Mouse (Mus musculus) R1 (cell line): ENCODE measurements around the gene Tecta.

Experiments used
- DNase-seq: peaks from one replicate; pipeline ENCODE4 v3.0.0-alpha.2; 2018; ENCODE audit warnings: low read depth, low spot score

Tecta gene

DNA sequence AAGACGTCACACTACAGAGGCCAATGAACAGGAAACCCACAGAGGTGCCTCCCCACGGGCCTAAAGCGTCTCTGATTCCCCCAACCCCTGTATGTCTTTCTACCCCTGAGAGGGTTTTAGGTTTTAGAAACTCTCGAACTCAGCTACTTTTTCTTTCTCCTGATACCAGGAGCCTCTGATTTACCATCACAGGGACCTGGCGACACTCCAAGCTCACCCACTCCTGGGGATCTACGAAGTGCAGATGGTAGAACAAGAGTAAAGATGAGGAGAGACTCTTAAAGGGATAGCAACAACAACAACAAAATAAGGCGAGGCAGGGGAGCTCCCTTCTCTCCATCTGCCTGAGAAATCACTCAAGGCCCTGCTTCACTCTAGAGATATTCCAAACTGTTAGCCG lies 12.7 kb downstream of the Tecta start:
- no peak for DNase-seq

DNA sequence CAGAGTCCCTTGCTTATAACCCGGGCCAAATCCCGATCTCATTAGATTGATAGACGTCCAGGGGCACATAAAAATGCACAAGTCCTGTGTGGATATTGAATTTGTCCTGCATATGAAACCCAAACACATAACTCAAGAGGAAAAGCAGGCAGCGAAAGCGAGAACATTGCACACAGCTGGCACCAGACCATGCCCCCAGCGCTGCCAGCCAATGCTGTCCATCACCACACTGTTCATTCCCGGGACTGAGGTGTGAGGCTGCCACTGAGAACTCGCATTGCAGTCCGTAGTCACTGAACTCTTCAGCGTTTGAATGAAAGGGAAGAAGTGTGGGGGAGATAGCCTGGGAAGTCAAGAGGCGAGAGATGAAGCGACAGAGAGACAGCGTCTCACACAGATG lies 14.1 kb downstream of the Tecta start:
- no peak for DNase-seq

DNA sequence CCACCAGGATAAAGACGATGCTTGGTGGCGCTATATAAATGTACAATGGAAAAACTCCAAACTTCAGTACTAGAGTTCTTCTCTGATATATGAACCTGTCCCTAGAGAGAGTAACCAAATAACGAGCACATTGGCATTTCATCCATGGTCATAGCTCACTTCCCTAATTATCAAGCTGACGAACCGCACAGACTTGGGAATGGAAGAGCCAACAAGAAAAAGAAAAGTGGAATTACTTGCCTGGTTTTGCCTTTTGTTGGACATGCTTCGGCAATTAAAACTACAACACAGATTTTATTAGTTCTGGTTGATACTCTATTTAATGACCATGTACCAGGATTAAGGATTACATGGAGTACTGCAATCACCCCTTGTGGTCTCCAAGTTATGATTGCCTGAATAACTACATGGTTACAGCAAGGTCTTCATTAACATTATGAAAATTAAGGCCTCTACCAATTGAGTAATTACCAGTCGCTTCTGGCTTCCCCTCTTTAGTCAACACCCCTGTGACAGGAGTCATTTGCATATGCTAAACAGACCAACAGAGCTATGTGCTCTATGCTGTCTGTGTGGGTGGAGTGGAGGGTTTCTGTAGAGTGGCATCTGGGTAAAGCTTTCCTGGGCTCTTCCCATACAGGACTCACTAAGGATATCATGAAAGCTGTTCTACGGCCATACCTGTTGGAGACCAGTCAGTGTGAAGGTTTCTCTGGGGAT lies 16.9 kb downstream of the Tecta start:
- DNase-seq = no peak

DNA sequence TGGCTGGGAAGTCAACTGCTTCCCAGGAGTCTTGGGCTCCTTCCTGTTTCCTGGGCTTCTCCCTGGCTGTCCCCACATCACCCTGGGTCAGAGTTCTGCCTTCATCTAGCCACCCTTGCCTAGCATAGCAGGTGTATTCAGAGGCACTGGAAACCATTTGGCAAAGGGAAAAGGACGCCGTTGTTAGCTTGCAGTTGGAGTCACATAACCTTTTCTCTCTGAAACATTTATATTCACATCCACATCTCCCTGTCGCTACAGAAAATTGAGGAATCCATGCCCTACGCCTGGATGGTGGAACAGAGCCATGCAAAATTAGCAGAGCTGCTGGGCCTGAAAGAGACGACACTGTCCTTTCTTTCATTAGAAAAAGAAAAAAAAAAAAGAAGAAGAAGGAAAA lies 17.7 kb downstream of the Tecta start:
- DNase-seq = no peak

DNA sequence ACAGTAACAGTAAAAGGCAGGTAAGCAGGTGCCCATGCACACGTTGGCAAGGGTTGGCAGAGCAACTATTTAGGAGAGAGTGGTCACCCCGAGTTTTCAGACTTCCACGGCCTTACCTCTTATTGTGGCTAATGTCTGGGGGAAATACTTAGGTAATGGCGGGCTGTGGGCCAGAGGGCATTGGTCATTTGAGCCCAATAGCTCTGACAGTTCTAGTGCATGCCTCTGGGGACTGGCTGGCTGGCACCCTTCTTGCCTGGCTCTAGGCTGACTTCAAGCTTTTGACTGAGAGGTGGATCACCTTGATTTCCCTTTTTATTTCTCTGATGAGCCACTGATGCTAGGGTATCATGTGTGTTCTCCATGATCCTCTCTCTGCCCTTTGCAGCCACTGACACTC lies 21.7 kb downstream of the Tecta start:
- no peak for DNase-seq

DNA sequence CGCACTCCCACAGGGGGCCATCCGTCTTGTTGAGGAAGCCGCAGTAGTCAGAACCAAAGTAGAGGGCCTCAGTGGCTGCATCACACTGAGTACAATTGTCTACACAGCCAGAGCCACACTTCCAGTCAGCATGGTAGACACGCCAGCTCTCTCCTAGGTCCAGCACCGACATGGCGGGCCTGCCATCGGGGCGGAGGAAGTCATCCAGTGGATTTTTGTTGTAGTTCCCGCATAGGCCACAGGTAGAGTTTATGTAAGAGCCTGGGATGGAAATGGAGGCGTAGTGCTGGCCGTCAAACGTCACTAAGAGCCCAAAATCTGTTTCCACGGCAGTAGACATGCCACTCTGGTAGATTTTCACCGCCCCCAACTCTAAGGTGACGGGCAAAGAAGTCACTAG lies 22.1 kb downstream of the Tecta start:
- peak; percentile 77 for DNase-seq

DNA sequence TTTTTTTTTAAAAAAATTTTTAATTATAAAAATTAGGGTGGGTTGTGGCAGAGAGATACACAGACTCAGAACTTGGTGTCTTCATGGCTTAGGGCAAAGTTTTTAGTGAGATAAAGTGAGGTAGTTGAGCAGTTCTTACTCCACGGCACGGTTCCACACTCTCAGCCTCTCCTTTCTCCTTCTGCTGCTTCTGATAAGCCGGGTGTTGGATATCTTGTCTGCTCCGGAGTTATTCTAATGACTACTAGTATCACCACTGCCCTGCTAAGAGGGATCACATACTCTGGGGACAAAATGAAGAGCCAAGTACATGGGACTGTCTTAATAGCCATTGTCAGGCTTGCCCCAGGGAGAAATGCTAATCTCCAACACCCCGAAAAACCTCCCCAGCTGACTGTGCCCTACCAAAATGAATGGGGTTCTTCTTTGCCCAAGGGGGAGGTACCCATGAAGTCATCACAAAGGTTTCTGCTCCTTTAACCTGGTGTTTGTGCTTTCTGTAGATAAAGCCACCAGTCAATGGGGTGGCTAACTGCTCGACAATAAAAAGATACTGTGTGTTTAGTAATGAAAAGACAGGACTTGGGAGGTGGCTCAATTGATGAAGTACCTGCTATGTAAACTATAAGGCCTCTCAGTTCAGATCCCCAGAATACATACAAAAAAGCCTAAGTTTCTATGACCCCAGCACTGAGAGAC lies 27.9 kb downstream of the Tecta start:
- DNase-seq = no peak

DNA sequence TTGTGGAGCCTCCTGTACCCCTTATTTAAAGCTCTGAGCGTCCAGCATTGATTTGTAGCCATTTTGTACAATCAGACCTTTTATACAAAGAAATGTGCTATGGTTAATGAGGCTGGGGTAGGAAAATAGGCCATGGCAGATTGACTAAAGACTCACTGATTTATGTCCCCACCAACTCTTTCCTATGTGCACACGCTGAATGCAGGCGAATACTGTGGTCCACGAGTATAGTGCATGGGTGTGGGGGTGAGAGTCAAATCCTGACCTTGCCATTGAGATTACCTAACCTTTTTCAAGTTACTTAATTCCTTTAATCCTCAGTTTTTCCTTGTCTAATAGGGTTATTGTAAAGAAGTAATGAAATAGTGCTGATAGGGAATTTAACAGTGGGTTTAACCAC lies 42.1 kb downstream of the Tecta start:
- DNase-seq = no peak

DNA sequence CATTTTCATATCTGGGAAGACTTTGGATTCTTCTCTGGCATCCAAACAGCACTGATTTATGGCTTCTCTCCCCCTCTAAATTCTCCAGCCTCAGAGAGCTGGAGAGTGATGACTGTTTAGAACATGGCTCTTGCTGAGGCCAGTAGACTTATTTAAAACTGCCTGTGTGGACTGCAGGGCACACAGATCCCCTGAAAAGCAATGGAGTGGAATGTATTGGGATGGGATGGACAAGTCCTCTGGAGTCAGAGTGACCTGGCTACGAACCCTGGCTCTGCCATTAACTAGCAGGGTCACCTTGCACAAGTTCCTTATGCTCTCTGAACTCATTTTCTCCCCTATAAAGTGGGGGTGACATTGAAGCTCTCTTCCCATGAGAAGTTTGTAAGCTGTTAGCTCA lies 44.9 kb downstream of the Tecta start:
- no peak for DNase-seq

DNA sequence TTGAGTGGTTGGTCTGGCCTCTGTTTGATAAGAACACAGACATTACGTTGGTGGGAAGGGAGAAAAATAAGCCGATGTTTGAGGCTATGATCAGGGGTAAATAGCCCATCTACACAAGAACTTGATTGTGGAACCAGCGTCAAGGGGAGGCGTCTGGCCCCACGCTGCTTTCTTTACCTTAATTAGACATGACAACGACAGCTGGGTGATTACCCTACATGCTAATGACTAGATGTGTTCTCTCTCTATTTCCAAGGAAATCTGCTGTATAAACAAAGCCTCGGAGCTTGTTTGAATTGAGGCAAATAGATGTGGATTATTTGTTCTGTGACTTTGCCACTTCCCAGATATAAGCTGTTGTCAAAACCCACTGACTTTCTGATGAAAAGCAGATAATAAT lies 49.9 kb downstream of the Tecta start:
- DNase-seq = no peak

DNA sequence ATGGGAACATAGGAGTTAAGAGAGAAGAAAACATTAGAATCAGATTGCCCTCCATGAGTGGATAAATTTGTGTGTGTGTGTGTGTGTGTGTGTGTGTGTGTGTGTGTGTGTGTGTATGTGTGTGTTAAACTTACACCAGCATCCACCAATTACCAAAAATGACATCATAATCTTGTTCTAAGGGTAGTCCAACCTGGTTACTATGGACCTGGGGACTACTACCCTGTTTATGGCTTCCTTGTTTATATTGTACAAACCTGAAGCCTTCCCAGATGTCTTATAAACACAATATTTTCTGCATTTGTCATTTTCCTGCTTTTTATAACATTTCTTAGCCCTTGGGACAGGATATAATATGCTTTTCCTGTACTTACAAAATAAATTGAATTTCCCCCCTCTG lies 53.4 kb downstream of the Tecta start:
- DNase-seq = no peak

DNA sequence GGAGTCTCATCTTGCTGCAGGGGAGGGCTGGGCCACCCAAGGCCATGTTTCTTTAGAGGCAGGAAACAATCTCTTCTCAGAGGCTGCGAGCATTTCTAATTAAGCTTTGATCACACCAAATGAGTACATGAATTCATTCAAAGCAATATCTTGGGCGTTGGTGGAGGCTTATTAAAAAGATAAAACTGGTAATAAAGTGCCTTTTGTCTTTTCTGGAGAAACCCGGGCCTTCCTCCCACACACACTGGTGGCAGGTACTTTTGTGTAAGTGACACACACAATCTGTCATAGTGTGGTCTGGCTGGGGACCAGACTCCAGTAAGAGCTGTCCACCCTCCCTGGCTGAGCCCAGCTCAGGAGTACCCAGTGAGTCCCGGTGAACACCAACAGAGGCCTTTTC lies 60.6 kb downstream of the Tecta start:
- no peak for DNase-seq

DNA sequence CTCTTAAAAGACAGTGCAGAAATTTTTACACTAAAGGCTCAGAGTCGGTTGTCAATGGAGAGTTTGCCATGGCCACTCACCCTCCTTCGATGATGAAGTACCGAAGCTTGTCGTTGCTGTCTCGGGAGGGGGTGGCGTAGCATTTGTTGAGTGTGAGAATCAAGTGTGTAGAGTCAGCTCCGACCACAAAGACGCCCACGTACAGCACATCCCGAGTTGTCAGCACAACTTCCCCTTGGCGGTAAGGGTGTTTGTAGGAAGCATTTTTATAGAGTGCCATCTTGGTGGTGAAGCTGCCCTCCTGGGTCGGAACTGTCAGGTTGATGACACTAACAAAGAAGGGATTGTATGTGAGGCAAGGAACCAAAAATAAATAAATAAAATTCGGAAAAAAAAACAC lies 62.7 kb downstream of the Tecta start:
- DNase-seq = no peak

DNA sequence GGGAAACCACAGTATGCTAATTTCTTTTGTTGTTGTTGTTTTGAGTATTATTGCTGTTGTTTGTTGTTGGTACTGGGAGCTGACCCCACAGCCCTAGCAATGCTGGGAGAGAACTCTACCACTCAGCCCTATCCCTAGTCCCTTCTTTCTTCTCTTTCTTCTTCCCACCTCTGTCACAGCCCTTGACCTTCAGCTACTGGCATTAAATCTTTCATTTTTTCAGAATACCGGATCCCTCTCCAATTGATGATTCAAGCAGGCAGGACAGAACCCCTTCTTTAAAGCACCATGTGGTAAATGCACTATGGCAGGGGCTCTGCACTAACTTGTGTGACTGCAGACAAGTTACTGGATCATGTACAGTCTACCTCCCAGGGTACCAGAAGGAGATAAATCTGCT lies 63.2 kb downstream of the Tecta start:
- DNase-seq = no peak

DNA sequence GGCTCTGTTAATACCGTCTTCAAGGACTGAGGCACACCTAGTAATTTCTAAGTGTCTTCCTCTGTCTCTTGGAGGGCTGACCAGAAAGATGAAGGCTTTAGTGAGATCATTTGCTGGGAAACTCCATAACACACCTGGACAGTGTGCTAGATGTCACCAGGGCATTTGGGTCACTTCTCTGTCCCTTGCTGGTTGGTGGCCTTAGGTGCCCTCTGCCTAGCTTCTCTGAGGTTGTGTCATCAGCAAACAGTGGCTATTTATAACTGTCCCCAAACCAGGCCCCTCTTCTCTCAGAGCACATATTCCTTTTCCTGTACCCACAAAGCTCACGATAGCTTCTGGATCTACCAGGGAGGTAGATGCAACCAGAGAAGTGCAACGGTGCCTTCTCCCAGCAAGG lies 64.8 kb downstream of the Tecta start:
- no peak for DNase-seq

DNA sequence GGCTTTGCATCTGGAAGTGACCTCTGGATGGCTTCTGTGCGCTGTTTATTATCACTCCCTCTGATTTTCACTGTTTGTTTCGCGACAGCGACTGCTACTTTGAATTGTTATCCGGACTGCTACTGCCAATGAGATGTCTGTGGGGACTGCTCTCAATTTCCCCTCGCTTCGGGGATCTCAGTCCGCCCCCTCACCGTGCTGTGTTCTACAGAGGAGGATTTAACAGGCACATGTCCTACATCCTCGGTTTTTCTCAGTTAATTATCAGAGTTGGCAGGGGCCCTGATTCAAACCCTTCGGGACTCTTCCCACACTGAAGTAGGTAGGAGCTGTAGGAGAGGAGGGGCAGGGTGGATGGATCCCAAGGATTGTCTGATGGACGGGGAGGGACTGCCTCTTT lies 67.0 kb downstream of the Tecta start:
- DNase-seq = no peak

DNA sequence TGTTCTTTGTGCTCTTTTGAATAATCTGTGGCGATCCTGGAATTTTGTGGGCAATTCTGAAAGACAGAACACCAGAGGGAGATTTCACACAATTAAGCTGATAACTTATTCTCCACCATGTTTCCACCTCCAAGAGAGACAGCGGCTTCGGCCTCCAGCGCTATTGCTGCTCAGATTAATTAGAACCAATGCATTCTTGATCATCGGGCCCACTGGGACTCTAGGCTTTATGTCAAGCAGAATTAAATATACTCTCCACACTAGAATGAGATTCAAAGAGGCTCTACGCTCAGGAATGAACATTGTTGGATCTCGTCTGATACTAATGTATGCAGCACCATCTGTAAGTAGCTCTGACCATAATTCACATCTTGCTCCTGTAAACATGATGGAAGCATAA lies 68.4 kb downstream of the Tecta start:
- no peak for DNase-seq

DNA sequence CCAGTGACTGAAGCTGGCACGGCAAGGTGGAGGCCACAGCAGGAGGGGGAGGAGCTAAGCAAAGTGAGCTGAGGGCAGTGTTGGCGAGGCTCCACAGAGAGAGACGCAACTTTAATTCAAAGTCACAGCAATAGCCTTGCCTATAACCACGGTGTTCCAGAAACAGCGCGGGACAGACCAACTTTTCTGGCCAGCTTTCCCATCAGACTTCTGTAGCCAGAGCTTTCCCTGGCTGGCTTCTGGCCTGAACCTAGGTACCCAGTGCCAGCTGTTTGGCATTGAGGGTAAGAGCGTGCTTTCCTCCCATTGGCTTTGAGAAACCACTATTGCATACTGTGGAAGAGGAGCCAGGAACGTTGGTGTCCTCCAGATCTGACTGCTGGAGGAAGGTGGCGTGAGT lies 70.0 kb downstream of the Tecta start:
- DNase-seq = no peak

DNA sequence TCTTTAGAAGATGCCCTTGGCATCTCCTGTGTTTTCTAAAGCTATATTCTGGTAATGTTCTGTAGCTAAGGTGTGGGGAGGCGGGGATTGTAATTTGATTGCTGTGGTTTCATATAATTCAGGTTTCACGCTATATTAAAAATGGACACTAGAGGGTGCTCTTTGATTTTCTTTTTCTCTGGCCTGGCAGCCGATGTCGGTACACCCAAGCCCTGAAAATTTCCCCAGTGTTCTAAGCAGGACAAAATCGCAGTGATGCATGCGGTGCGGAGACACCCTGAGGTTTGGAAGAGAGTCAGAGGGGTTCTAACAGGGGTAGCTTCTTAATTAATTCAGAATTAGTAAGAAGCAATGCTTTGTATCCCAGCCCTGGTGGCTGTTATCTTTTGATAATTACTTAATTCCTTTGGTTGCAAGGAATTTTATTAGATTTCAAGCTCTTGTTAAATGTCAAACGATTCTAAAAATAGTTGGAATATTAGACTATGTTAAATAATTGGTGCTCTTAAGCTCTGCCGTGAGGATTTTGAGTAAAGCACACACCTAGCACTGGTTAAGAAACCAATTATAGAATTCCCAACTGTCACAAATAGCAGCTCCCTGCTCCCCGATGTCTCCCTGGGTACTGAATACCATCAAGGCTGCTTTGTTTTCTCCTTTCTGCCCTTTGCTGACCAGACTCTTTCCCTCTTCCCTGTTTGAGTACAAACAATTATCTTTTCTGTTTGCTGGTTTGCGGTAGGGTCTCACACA lies 72.9 kb downstream of the Tecta start:
- DNase-seq = peak; percentile 57

DNA sequence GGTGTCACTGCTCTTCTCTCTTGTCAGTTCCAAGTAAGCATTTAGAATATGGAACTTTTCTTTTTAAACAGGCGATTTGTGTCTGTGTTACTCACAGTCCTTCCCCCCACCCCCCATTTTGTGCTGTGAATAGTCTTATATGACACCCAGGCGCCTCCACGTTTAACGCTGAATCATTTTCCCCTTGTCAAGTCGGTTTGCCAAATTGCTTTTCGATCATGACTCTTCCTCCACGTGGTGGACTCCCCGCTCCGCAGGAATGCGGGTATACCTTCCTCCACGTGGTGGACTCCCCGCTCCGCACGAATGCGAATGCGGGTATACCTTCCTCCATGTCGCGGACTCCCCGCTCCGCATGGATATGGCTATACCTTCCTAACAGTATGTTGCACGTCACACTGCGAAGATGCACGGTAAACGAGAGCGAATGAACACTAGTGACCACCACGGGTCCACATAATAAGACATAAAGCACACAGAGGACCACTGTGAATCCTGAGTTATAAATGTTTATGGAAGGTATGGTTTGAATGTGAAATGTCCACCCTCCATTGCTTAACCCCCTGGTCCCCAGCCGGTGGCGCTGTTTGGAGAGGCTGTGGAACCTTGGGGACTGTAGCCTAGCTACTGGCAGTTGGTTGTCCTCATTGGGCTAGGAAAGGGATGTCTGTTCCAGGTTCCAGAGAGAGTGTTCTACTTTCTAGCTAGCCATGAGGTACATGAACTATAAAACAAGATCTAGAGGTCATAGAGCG lies 74.9 kb downstream of the Tecta start:
- peak; percentile 24 for DNase-seq

DNA sequence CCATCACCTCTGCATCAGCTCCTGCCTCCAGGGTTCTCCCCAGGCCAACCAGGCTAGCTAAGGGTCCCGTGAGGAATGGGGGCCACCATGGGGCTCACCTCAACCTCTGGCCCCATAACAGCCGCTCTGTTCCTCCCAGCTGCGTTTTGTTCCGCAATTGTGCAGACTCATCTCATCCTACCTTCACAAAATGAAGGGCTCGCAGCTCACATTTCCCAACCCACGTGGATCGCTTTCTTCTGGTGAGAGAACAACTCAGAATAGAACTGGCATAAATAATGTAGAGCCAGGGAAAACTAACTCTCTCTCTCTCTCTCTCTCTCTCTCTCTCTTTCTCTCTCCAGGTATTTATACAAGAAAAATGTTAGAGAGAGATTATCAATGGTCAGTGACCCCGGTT lies 76.5 kb downstream of the Tecta start:
- DNase-seq = no peak

DNA sequence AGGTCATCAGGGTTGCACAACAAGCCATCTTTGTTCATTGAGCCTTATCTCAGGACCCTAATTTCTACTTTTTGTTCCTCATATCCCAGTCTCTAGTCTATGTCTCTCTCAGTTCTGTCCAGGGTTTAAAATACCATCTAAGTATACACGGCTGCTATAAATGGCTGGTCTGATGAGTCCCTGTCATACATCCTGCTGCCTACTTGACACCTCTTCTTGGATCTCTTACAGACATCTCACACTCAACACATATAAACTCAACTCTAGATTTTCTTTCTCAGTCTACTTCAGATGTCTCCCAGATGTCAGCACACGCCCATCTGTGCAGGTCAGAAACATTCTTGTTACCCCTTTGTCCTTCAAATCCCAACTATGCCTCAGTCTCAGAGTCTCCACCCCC lies 78.3 kb downstream of the Tecta start:
- no peak for DNase-seq
